Mouse (Mus musculus): Measurements from ENCODE around the gene Elmo1. TPM values are rescaled to one million over a fixed set of nuclear protein-coding genes. Genes with fewer than 3 reads are reported as not detected.

Gene Elmo1
- total and polyA plus RNA-seq, 3 experiments, result 5.2 to 7.6 TPM; not detected in 1

DNA sequence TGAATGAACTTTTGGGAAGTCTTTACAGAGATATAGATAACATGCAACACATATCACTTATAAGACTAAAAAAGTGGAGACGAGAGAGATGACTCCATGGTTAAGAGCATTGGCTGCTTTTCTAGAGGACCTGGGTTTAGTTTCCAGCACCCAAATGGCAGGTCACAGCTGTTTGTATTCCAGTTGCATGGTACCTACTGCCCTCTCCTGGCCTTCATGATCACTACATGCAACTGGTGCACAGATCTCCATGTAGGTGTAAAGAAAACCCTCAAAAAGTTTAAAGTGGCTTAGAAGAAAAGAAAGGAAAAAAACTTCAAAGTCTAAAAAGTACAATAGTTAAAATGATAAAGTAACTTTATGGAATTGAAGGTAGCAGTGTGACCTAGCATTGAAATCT, 172.8 kb downstream of the Elmo1 start:
- peak; percentile 29 for DNase-seq (ENCODE audit: low read depth, low spot score)
- H3K4me1 ChIP-seq (ENCODE audit: control insufficient read depth in 1 of 2, insufficient read depth in 2 of 2, low read length in 2 of 2), result peaks cover 4% of the 10 kb centered on the region in 2 experiments; a peak in 3 of 4 replicates
- no peaks in the 10 kb centered on the region for H3K27me3 ChIP-seq (ENCODE audit: control insufficient read depth in 1 of 2, insufficient read depth in 2 of 2, low read length in 2 of 2)
- H3K27ac ChIP-seq (ENCODE audit: control insufficient read depth, low read depth, low read length), result no peak overlapping the region
- no peak overlapping the region for H3K4me3 ChIP-seq (ENCODE audit: control insufficient read depth in 1 of 2, insufficient read depth in 1 of 2, low read depth in 2 of 2, low read length in 2 of 2)
- H3K9ac ChIP-seq (ENCODE audit: control insufficient read depth, low read depth, low read length, poor library complexity, severe bottlenecking), result no peak overlapping the region
- H3K79me2 ChIP-seq (ENCODE audit: control insufficient read depth, insufficient read depth, low read length, poor library complexity), result no peaks in the 10 kb centered on the region
- H3K9me3 ChIP-seq (replicated peaks; ENCODE audit: insufficient read depth, low read length), result no peaks in the 10 kb centered on the region
- peak; percentile 17 to 36 (median 33); a peak in 4 of 6 replicates for TF ChIP-seq CTCF (IDR thresholded peaks at IDR 0.05 in 2 of 3, conservative IDR thresholded peaks at IDR 0.05 in 1 of 3; ENCODE audit: control insufficient read depth in 1 of 3, insufficient read depth in 1 of 3, low read depth in 2 of 3, low read length in 3 of 3, poor library complexity in 1 of 3, severe bottlenecking in 1 of 3)
- peak; percentile 37 for TF ChIP-seq RAD21 (IDR thresholded peaks at IDR 0.05; ENCODE audit: low read depth, low read length)
- TF ChIP-seq E2F4 (IDR thresholded peaks at IDR 0.05; ENCODE audit: borderline replicate concordance, low read depth, low read length), result no peak
- no peak for TF ChIP-seq ZC3H11A (IDR thresholded peaks at IDR 0.05; ENCODE audit: low read depth, low read length)
- TF ChIP-seq SMC3 (IDR thresholded peaks at IDR 0.05; ENCODE audit: low read depth, low read length), result peak; percentile 33
- no peak for TF ChIP-seq USF1 (IDR thresholded peaks at IDR 0.05; ENCODE audit: low read depth, low read length)
- H3K36me3 ChIP-seq (ENCODE audit: control insufficient read depth in 1 of 2, insufficient read depth in 2 of 2, low read length in 2 of 2), result peaks cover 0 to 8% of the 10 kb centered on the region in 2 experiments; a peak in 2 of 4 replicates

DNA sequence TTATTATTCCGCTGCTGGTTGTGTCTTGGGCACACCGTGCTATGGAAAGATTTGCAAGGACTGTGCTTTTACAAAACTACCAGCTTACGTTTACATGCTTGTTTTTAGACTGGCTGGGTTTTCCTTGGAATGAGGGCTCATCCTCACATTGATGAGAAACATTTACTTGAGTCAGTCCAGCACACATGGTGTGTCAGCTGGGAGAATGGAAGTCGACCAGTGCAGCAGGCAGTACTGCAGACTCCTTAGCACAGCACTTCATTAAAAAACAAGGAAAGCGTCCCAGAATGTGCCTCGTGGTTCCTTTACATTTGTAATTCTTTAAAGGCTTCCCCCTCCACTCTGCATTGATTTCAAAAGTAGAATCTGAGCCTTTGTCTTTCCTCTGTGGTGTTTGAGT, 179.8 kb downstream of the Elmo1 start:
- TF ChIP-seq NRF1 (IDR thresholded peaks at IDR 0.05; ENCODE audit: insufficient read depth, low read depth, low read length, poor library complexity, severe bottlenecking) (no peak), CTCF (IDR thresholded peaks at IDR 0.05 in 2 of 3, conservative IDR thresholded peaks at IDR 0.05 in 1 of 3; ENCODE audit: control insufficient read depth in 1 of 3, insufficient read depth in 1 of 3, low read depth in 2 of 3, low read length in 3 of 3, poor library complexity in 1 of 3, severe bottlenecking in 1 of 3) (no peak), ZC3H11A (IDR thresholded peaks at IDR 0.05; ENCODE audit: low read depth, low read length) (no peak), ELF1 (IDR thresholded peaks at IDR 0.05; ENCODE audit: low read depth, low read length) (no peak), USF1 (IDR thresholded peaks at IDR 0.05; ENCODE audit: low read depth, low read length) (no peak), MYB (IDR thresholded peaks at IDR 0.05; ENCODE audit: low read depth, low read length) (no peak), BHLHE40 (IDR thresholded peaks at IDR 0.05; ENCODE audit: borderline replicate concordance, low read depth, low read length) (no peak), EP300 (IDR thresholded peaks at IDR 0.05; ENCODE audit: low read depth in 1 of 2, low read length in 2 of 2) (no peak), SMC3 (IDR thresholded peaks at IDR 0.05; ENCODE audit: low read depth, low read length) (no peak), HCFC1 (IDR thresholded peaks at IDR 0.05; ENCODE audit: low read depth, low read length) (no peak), USF2 (IDR thresholded peaks at IDR 0.05; ENCODE audit: borderline replicate concordance in 1 of 2, insufficient read depth in 1 of 2, low read depth in 1 of 2, low read length in 2 of 2) (no peak), TCF12 (IDR thresholded peaks at IDR 0.05; ENCODE audit: low read depth, low read length) (no peak), JUND (IDR thresholded peaks at IDR 0.05; ENCODE audit: low read depth, low read length) (no peak), MEF2A (IDR thresholded peaks at IDR 0.05; ENCODE audit: extremely low read depth, insufficient replicate concordance, low read depth, low read length, poor library complexity, severe bottlenecking) (no peak), TBP (IDR thresholded peaks at IDR 0.05; ENCODE audit: low read depth, low read length) (no peak), MYC (IDR thresholded peaks at IDR 0.05; ENCODE audit: low read depth, low read length) (no peak), ETS1 (IDR thresholded peaks at IDR 0.05; ENCODE audit: low read depth, low read length) (no peak), POLR2A (IDR thresholded peaks at IDR 0.05; ENCODE audit: control insufficient read depth in 1 of 2, insufficient read depth in 1 of 2, low read depth in 1 of 2, low read length in 2 of 2, poor library complexity in 1 of 2) (no peak), TAL1 (IDR thresholded peaks at IDR 0.05; ENCODE audit: low read length) (no peak)
- peaks cover 0 to 4% of the 10 kb centered on the region in 2 experiments; a peak in 3 of 4 replicates for H3K4me1 ChIP-seq (ENCODE audit: control insufficient read depth in 1 of 2, insufficient read depth in 2 of 2, low read length in 2 of 2)
- no peaks in the 10 kb centered on the region for H3K9me3 ChIP-seq (replicated peaks; ENCODE audit: insufficient read depth, low read length)
- no peaks in the 10 kb centered on the region for H3K27me3 ChIP-seq (ENCODE audit: control insufficient read depth in 1 of 2, insufficient read depth in 2 of 2, low read length in 2 of 2)
- H3K79me2 ChIP-seq (ENCODE audit: control insufficient read depth, insufficient read depth, low read length, poor library complexity), result no peaks in the 10 kb centered on the region
- DNase-seq (ENCODE audit: low read depth, low spot score), result no peak
- H3K27ac ChIP-seq (ENCODE audit: control insufficient read depth, low read depth, low read length), result no peak overlapping the region
- H3K4me3 ChIP-seq (ENCODE audit: control insufficient read depth in 1 of 2, insufficient read depth in 1 of 2, low read depth in 2 of 2, low read length in 2 of 2), result no peak overlapping the region
- H3K36me3 ChIP-seq (ENCODE audit: control insufficient read depth in 1 of 2, insufficient read depth in 2 of 2, low read length in 2 of 2), result peaks cover 0 to 8% of the 10 kb centered on the region in 2 experiments; a peak in 2 of 4 replicates
- no peak overlapping the region for H3K9ac ChIP-seq (ENCODE audit: control insufficient read depth, low read depth, low read length, poor library complexity, severe bottlenecking)
